Mouse (Mus musculus) testis, adult 2 months (tissue): ENCODE data around the gene Rgs16. TPM values are rescaled to one million over a fixed set of nuclear protein-coding genes. Genes with fewer than 3 reads are reported as not detected.

Experiments
- H3K27ac ChIP-seq: fragments of 200-500 bp; 2 replicates; pipeline ENCODE4 v1.5.1; 2012; ENCODE audit warnings: low read depth, low read length; ENCODE audit not compliant: control insufficient read depth, insufficient read depth
- H3K27me3 ChIP-seq: fragments of 200-500 bp; 2 replicates; pipeline ENCODE4 v1.6.1; 2012; ENCODE audit warnings: mild to moderate bottlenecking, low read length, moderate library complexity; ENCODE audit not compliant: control insufficient read depth, insufficient read depth
- H3K36me3 ChIP-seq: fragments of 200-500 bp; 2 replicates; pipeline ENCODE4 v1.6.1; 2012; ENCODE audit warnings: mild to moderate bottlenecking, low read length; ENCODE audit not compliant: control insufficient read depth, insufficient read depth
- H3K4me1 ChIP-seq: fragments of 200-500 bp; 2 replicates; pipeline ENCODE4 v1.6.1; 2012; ENCODE audit warnings: low read length; ENCODE audit not compliant: control insufficient read depth, insufficient read depth
- H3K4me3 ChIP-seq: fragments of 200-500 bp; 2 replicates; pipeline ENCODE4 v1.5.1; 2012; ENCODE audit warnings: low read depth, mild to moderate bottlenecking, low read length, moderate library complexity, mixed read lengths; ENCODE audit not compliant: control insufficient read depth
- CTCF ChIP-seq: fragments of 200-500 bp; IDR thresholded peaks from 2 replicates; pipeline ENCODE4 v1.5.1; 2012; ENCODE audit warnings: low read depth, mild to moderate bottlenecking, inconsistent platforms, low read length, moderate library complexity; ENCODE audit not compliant: control insufficient read depth, insufficient read depth, insufficient replicate concordance
- POLR2A ChIP-seq: fragments of 200-500 bp; IDR thresholded peaks from 2 replicates; pipeline ENCODE4 v1.6.1; 2012; ENCODE audit warnings: low read depth, mild to moderate bottlenecking, inconsistent platforms, low read length, moderate library complexity; ENCODE audit not compliant: control insufficient read depth
- polyA plus RNA-seq: library from polyadenylated mRNA; depleted of rRNA; stranded (reverse); fragments of >200 nt; gene quantifications from 2 replicates; pipeline ENCODE4 v1.2.3, GENCODE M21; 2012

The Rgs16 gene
- polyA plus RNA-seq, 1 experiment, result 0.89 TPM

DNA sequence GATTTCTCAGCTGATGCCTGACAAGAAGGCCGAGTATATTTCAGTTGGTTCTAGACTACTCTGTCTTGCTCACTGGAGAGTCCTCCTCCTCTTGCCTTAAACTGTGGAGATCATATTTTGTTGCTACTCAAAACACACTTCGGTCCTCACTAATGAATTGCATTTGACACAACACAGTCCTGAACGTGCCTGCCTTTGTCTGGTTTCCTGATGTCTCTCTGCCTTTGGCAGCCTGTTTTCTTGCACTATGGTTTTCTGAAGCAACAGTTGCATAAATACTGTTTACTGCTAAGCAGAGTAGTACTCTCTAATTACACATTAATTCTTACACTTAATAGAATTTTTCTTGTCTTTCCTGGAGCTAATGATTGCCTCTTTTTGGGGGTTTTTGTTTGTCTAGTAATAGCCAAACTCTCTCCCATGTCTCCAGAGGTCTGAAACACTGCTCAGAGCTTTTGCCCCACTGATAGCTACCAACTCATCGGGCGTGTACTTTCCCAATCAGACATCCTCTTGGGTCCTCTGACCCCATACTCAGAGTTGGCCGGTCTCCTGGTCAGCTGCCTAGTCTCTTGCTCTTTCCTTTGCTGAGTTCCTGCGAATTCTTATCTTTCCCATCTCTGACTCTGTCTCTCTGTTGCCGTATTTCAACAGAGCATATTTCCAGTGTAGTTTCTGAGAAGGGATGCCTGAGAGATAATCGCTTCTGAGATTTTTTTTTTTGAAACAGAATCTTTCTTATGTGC lies 18.4 kb upstream of the Rgs16 start:
- Histone ChIP-seq H3K27me3 (no peaks in the 10 kb centered on the region), H3K36me3 (no peaks in the 10 kb centered on the region), H3K27ac (no peak overlapping the region), H3K4me3 (no peak overlapping the region), H3K4me1 (peaks cover 6% of the 10 kb centered on the region; the same call in 1 of the 2 replicates)
- TF ChIP-seq CTCF, result no peak
- no peak for TF ChIP-seq POLR2A

DNA sequence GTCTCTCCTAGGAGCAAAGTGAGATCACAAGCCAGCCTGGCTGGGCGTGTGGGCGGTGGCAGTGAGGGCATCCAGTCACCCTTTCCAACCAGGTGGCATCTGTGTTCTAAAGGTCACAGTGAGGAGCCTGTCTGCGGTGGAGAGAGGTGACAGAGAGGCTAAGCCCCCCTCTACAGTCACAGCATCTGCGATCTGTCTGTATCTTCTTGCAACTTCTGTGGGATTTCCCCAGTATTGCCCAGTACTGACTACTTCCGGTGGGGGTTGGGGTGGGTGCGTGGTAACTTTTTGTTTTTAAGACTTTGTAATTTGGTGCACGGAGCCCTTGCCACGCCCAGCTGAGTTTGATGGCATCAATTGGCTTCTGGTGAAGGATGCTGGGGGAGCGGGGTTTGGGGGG lies 16.7 kb upstream of the Rgs16 start:
- Histone ChIP-seq H3K4me1 (peaks cover 6% of the 10 kb centered on the region; the same call in 1 of the 2 replicates), H3K27ac (no peak overlapping the region), H3K27me3 (no peaks in the 10 kb centered on the region), H3K4me3 (peak overlapping the region; percentile 63), H3K36me3 (no peaks in the 10 kb centered on the region)
- TF ChIP-seq CTCF, result no peak

DNA sequence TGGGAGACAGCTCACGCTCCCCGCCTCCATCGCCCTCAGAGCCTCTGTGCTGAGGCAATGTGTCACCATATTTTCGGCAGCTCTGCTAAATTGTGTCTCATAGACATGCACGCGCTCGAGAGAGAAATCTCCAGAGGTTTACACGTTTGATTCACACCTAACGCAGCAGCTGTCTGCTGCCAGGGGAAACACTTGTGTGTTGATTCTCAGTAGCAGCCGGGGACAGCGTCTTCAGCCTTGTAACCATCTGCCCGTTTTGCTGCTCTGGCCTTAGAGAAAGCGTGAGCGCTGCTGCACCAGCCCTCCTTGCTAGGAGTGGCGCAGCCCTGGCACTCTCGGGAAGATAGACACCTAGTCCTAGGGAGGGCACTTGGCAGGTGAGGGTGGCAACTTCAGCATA lies 13.5 kb upstream of the Rgs16 start:
- H3K27me3 ChIP-seq, result no peaks in the 10 kb centered on the region
- H3K27ac ChIP-seq, result no peak overlapping the region
- no peak overlapping the region for H3K4me3 ChIP-seq
- H3K4me1 ChIP-seq, result peaks cover 6% of the 10 kb centered on the region; the same call in 1 of the 2 replicates
- TF ChIP-seq POLR2A (no peak), CTCF (no peak)
- no peaks in the 10 kb centered on the region for H3K36me3 ChIP-seq

DNA sequence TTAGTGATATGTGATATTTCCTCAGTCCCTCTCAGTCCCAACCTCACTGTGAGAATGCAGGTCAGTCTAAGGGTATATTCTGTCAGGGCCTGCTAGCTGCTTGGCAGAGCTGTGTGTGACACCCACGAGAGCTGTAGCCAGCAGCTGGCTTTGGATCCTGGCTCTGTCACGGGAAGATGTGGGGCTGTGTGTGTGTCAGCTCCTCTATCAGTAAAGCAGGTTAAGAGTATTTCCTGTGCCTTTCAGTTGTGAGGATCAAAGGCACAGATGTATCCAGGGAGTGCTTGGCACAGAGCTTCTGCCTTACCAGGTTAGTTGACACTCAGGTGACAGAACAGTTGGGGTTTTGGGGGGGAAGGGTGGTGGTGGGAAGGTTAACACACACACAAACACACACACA lies 10.3 kb upstream of the Rgs16 start:
- Histone ChIP-seq H3K4me3 (no peak overlapping the region), H3K4me1 (no peaks in the 10 kb centered on the region; the same call in 1 of the 2 replicates), H3K27ac (no peak overlapping the region), H3K27me3 (no peaks in the 10 kb centered on the region), H3K36me3 (no peaks in the 10 kb centered on the region)
- TF ChIP-seq CTCF (no peak), POLR2A (no peak)

DNA sequence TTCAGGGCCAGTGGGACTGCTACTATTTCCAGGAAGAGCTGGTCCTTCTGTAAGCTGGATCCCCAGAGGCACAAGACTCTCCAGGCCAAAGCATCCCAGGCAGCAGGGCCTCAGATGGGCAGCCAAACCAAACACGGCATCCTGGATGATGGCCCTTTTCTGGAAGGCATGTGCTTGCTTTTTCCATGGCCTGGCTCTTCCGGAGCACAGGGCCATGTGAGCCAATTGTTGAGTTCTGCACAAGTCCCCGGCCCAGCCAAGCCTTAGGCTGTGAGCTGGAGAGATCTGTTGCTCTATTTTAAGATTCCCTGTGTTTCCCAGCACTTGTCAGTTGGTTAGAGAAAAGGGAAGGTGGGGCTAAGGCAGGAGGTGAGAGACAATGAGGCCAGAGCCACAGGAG lies 9.5 kb upstream of the Rgs16 start:
- no peak overlapping the region for H3K27ac ChIP-seq
- no peaks in the 10 kb centered on the region; the same call in 1 of the 2 replicates for H3K4me1 ChIP-seq
- H3K36me3 ChIP-seq, result no peaks in the 10 kb centered on the region
- H3K27me3 ChIP-seq, result no peaks in the 10 kb centered on the region
- TF ChIP-seq CTCF (no peak), POLR2A (no peak)
- H3K4me3 ChIP-seq, result no peak overlapping the region

DNA sequence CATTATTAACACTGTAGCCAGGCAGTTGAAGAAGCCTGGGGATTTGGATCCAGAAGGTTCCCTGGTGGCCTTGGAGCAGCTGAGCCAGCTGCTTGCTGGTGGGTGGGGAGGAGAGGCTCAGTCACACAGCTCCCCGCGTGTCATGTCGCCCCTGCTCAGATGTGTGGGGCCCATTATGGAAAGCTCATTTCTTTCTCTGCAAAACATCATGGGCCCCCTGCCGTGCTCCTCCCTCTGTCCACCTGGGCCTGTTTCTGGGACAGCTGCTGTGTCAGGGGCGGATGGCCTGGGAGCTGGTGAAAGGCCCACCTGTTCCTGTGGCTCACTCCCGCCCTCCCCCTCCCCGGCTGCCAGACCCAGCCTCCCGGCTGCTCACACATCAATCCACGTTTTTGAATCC lies 7.0 kb upstream of the Rgs16 start:
- Histone ChIP-seq H3K4me1 (peaks cover 4% of the 10 kb centered on the region), H3K27me3 (no peaks in the 10 kb centered on the region), H3K27ac (no peak overlapping the region), H3K36me3 (no peaks in the 10 kb centered on the region), H3K4me3 (no peak overlapping the region)
- TF ChIP-seq POLR2A, result no peak
- no peak for TF ChIP-seq CTCF

DNA sequence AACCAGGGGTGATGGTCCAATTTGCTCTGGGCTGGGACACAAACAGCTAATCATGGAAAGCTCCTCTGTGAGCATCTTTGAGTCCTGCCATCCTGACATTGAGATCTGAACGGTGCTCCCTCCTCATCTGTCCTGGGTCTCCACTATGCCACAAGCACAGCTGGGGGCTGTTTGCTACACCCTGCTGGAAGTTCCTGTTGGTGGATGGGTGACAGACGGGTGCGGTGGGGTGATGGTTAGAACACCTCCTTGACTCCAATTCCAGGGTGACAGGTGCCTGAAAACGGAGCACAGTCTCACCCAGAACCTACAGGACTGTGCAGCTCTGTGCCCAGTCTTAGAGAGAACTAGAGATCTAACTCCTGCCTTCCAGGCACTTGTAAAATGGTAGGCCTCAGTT lies 5.3 kb upstream of the Rgs16 start:
- no peaks in the 10 kb centered on the region for H3K36me3 ChIP-seq
- no peak overlapping the region for H3K4me3 ChIP-seq
- H3K4me1 ChIP-seq, result peaks cover 5% of the 10 kb centered on the region
- no peak overlapping the region for H3K27ac ChIP-seq
- H3K27me3 ChIP-seq, result no peaks in the 10 kb centered on the region
- TF ChIP-seq CTCF (no peak), POLR2A (no peak)
